Mouse (Mus musculus) gastrocnemius, postnatal 4 days (tissue): ENCODE data around the gene Ece1. TPM values are rescaled to one million over a fixed set of nuclear protein-coding genes. Genes with fewer than 3 reads are reported as not detected.

Experiments used
- DNase-seq, 2 experiments: peaks; one replicate each; pipeline ENCODE4 v3.0.0; 2021 to 2022; ENCODE audit warnings: low spot score in 2 of 2, mixed read lengths in 2 of 2
- total RNA-seq, 2 experiments: library from RNA; stranded (reverse); gene quantifications; 2 replicates each; pipeline ENCODE4 v1.2.3; 2021

Gene Ece1
- total RNA-seq, 2 experiments from 2014 or later, result 64.1 to 73.4 TPM

DNA sequence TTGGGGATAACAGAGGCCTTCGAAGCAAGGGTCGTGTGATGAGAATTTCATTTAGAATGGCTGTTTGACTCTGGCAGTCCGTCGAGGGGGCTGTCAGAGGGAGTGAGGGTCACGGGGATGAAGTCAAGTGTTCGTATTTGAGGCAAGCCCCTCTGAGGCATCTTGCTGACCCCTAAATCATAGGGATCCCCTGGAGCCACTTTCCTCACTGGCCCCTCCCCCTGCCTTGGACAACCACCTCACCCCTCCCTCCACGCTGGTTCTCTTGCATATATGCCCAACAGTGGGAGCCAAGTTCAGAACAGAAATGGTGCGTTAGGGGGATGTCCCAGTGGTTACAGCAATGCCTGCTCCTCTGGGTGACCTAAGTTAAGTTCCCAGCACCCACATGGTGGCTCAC, 49.6 kb downstream of the Ece1 start:
- no peak for DNase-seq

DNA sequence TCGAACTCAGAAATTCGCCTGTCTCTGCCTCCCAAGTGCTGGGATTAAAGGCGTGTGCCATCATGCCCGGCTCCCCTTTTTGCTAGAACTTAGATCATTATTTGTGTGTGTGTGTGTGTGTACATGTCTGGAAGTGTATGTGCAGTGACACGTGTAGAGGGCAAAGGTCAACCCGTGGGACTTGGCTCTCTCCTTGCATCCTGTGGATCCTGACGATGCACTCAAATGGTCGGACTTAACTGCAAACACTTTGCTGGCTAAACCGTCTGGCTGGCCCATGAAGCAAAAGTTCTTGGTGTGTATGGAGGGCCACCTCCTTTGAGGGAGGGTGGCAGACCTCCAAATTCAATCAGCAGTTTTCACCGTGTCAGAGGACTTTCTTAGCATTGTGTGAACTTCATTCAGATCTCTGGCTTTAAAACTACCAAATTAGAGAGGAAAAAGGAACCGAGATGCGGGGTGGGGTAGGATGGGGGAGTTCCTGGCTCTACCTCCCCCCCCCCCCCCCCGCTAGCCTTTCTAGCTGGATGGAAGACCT, 50.8 kb downstream of the Ece1 start:
- no peak for DNase-seq

DNA sequence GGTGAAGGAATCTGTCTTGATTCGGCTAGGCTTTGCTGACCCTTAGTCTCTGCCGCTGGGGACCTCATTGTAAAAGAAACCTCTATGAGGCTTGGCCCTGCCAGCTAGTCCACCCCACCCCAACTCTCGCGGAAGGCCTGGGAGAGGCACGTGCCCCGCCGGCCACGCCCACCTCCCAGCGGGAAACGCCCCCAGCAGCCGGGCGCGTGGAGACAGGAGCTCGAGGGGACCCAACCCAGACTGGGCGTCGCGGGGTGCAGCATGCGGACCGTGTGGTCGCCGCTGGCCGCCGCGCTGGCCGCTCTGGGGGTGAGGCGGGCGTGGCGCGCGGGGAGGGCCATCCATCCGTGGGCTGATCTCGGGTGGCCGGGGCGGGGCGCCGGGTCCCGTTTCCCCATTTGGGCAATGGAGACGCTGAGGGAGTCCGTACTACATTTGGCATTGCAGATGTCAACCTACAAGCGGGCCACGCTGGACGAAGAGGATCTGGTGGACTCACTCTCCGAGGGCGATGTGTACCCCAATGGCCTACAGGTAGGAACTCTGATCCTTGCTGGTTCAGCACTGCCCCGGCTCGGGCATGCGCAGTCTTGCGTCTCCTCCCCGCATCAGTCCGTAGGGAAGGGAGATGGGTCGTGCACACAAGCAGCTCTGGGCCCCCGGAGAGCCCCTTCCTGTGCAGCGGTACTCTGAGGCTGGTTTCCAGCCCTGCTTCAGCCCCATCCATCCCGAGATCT, 51.5 kb downstream of the Ece1 start:
- DNase-seq, result peak; percentile 70 to 84

DNA sequence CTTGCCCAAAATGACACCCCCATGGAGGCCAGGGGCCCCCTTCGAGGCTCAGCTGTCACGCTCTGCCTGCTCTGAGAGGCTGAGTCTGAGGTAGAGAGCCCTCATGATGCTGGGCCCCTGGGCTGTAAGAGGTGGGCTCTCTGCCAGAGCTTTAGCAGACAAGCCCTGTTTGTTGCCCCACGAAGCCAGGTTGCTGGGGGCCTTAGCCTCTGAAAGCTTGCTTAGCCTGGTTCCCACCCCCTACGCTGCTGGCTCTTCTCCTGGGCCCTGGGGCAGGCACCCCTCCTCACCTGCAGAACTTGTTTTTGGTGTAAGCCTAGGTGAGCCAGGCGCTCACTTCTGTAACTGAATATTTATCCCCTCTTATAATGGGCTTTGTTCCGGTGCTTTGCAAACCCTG, 55.6 kb downstream of the Ece1 start:
- no peak for DNase-seq

DNA sequence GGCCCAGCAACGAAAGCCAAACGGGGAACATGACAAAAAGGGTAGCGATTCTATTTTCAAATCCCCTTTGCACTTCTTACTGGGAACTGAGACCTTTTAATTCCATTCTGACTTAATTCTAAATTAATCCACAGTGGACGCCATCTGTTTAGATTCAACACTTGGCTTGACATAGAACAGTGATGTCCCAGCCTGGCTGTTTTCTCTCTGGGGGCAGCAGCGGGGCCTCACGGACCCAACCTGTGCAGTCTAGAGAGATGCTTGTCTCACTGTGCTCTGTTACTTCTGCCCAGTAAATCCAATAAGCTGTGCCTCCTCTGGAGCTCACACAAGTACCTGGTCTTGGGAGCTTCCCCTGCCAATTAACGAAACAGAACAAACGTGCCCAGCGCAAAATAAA, 56.5 kb downstream of the Ece1 start:
- no peak for DNase-seq

DNA sequence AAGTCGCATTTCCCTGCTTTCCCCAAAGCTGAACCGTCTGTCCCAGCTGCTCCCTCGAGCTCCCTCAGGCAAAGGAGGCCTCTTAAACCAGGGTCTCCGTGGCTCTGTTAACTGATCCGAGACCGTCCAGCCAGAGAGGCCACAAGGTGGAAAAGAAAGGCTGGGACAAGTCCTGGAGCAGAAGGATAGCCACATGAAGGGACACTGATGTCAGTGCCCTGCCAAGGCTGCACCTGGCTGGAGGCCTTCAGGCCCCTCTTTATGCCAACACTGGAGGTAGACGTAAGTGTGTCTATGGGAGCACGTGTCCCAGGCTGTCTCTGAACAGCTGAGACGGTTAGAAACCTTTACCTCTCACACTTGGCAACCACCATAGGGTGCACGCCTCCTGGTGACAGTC, 57.1 kb downstream of the Ece1 start:
- DNase-seq, result no peak

DNA sequence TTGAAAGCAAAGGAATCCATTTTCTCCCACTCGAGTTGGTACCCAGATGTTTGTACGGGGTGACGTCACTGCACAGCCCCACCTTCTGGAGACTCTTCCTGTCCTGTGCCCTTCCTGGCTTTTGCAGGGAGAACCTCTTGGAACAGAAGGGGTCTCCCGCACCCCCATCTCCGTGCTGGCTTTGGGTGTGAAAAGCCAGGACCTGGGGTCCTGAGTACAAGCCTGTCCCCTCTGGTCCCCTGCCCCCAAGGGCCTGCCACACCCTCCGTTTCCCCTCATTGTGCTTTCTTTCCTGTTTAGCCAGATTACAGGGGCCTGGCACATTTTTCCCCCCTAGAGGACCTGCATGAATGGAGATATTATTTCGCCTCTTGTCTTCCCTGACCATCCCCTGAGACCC, 58.0 kb downstream of the Ece1 start:
- no peak for DNase-seq

DNA sequence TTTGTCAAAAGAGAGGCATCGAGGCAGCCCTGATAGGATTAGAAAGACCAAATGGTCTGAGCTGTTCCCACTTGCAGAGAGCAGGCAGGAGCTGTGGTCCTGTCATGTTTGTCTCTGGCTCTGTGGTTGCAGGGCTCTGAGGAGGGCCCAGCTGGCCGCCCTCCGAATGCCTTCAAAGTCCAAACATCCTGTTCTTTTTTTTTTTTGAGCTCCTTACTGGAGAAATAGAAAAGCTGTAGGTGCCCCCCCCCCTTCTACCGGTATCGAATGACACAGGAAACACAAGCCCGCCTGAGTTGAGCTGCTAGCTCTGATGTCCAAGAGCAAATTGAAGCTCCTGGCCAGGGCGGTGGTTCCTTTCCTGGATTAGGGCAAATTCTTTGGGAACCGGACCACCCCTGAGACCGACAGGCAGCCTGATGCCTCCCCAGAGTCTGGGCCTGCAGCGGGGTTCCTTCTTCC, 58.5 kb downstream of the Ece1 start:
- DNase-seq, result no peak

DNA sequence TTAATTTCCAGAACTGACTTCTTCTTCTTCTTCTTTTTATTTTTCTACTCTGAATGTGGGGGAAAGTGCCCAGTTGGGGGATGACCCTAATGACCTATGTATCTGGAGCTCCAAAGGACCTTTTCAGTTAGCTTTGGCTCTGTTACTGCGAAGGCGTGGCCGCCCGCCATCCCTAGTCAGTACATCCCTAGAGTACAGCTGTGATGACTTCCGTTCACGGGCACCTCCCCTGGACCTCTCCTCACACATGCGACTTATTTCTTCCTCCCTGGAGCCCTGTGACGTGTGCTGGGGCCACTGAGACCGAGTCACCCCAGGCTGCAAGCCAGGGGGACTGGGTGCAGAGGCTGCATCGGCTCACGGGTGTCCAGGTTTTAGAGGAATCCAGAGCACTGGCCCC, 59.5 kb downstream of the Ece1 start:
- no peak for DNase-seq

DNA sequence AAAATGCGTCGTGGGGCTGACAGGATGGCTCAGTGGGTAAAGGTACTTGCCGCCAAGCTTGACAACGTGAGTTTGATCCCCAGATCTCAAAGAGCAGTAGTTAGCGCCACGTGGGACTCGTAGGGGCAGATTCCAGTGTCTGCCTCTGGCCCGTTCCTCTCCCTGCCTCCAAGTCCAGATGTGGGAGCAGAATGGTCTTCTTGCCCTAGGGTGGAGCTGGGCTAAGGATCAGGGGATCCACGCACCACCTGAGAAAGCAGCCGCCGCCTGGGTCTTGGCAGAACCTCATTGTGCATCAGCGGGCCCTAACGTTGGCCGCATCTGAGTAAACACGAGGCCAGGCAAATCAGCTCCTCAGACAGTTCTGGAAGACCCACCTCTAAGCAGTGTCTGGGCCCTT, 61.0 kb downstream of the Ece1 start:
- DNase-seq, result no peak

DNA sequence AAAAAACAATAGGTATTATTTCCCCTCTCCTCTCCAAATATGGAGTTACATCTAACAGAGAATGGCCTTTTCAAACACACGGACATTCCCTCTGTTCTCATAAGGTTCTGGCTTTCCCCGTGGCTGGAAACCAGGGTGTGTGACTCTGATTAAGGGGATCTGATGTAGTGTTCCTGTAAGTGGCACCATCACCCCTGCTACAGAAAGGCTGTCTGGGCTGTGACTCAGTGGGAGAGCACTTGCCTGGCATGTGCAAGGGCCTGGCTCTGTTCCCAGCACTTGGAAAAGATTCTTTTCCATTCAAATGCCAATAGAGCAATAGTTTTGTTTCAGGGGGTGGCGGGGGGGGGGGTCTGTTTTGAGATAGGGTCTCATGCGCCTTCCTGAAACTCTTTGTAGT, 63.1 kb downstream of the Ece1 start:
- no peak for DNase-seq

DNA sequence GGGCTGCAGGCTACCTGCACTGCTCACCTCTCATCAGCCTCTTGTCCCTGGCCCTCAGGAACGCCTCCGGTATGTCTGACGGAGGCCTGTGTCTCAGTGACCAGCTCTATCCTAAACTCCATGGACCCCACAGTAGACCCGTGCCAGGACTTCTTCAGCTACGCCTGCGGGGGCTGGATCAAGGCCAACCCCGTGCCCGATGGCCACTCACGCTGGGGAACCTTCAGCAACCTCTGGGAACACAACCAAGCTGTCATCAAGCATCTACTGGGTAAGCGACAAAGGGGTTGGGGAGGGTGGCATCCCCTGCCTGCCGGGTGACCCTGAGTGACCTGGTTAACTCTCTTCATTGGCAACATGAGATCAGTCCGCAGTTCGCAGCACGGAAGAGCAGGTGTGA, 64.1 kb downstream of the Ece1 start:
- DNase-seq, result no peak

DNA sequence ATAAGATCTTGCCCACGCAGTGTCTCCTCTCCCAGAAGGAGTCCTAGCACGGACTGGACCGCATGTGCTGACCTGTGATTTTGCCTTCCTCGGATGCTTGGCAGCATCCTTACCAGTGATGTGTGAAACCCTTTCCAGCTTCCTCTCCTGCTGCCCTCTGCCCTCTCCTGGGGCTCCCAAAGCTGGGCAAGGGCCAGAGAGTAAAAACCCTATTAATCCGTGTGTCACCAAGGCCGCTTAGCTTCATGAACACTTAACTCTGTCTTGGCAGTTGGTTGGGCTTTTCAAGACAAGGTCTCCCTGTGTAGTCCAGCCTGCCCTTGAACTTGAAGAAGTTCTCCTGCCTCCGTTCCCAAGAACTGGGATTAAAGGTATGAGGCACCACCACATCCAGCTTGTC, 65.1 kb downstream of the Ece1 start:
- DNase-seq, result no peak

DNA sequence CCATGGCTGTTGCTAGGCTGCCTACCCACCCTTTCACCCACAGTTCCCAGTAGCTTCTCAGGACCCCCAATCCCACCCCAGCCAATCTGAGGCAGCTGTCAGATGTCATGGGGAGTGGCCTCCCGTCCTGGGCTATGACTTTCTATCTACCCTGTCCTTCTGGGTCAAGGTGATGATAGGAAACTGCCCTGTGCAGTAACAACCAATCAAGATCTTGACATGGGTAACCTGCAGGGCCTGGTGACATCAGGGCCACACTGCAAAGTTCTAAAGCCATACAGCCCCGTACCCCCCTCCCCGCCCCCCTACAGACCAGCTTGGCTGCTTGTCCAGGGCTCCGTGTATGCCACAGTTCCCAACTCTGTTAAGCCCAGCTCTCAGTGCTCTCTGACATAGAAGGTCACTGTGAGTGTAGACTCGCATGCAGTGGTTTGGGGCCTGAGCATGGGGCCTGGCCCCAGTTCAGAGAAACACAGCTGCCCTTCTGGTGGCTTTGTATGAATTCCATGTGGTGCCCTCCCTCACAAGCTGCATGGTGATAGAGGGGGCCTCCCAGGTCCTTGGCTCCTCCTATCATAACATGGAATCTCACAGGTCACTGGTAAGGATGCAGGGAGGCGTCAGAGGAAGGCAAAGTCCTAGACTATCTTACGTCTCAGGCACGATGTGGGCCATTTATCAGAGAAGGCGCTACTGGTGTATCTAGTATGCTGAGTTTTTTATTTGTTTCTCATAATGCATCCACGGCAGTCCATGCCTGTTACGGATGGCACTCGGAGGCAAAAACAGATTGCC, 65.9 kb downstream of the Ece1 start:
- DNase-seq, result no peak

DNA sequence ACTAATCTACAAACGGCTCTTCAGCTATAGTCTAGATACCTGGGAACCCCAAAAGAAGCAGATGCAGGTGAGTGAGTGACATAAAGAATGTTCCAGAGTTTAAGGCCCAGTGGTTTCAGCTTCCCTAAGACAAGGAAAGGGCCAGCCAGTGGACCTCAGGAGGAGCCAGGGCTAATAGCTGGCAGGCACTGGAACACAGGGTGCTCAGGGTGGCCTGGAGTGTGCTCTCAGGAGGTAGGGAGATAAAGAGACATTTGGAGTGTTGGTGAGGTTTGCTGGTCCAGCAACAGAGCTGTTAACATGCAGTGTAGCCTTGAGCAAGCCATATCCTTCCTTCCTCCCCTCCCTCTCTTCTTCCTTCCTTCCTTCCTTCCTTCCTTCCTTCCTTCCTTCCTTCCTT, 66.8 kb downstream of the Ece1 start:
- no peak for DNase-seq

DNA sequence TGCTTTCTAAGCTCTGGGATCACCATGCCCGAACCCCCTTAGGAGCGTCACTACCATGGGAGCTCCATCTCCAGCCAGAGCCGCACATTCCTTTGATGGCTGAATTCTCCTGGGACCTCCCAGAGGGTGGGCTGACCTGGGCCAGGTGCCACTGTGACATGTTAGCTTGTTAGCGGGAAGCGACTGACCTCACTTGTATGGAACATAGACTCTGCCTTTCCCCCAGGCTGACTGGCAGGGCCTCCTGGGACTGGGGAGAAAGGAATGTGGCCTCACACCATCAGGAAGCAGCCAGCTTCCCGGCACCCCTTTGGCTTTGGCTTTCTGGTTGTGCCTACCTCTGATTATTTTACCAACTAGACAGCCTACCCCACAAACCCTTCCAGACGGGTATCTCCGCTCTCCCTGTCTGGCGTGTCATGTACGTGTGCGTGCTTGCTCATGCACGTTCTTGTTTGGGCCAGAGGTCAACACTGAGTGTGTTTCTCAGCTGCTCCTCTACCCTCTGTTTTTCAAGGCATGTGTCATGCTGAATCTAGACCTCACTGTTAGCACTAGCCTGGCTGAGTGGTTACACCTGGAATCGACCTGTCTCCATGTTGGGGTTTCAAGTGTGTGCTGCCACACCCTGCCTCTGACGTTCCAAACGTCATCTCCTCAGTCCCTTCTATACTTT, 67.4 kb downstream of the Ece1 start:
- no peak for DNase-seq

DNA sequence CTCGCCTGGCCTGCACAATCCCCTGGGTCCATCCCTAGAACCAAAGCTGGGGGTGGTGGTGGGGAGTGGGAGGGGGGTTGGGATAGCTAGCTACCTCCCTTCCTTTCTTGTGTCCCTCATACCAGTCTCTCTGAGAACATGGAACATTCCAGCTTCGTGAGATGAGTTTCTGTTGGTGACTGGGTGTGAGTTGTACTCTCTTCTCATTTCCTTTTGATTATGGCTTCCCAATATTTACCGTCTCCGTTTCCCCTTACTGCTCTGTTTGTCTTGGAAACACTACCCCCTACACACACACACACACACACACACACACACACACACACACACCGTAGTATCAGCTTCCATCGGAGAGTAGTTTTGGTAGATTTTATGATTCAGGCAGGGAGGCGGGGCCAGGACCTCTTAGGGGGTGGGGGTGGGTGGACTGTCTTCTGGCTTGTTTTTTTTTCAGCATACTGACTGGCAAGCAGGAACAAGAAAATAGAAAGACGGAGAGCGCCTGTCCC, 68.5 kb downstream of the Ece1 start:
- DNase-seq, result no peak

DNA sequence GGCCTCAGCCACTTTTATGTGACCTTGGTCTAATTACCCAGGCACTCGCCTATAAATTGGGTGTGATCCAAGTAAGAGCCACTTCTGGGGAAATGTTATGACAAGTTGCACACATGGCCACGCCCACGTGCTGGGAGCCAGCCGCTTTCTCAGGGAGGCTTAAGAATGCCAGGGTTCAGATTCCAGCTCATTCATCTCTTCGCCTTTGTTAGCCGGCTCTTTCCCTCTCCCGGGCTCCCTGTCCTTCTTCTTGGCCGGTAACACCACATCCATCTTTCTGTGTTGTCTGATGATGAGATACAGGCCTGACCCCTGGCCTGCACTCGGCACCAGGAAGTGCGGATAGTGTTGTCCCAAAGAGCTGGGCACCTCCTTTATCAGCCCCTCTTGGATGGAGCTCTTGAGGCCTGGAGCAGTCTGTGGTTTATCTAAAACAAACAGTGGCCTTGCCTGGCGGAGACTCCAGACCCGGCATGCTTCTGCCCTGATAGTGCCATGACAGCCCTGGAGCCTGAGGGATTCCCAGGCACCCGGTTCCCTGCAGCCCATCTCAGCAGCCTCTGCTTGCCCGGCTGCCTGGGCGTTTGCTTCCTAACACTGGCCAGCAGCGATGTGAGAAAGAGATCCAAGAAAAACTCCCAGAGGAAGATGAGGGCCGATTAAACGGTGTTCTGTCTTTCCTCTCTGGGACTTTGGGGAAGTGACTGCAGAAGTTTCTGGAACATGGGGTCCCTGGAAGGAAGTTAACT, 69.1 kb downstream of the Ece1 start:
- peak in 1 of 2 experiments; percentile 68 for DNase-seq

DNA sequence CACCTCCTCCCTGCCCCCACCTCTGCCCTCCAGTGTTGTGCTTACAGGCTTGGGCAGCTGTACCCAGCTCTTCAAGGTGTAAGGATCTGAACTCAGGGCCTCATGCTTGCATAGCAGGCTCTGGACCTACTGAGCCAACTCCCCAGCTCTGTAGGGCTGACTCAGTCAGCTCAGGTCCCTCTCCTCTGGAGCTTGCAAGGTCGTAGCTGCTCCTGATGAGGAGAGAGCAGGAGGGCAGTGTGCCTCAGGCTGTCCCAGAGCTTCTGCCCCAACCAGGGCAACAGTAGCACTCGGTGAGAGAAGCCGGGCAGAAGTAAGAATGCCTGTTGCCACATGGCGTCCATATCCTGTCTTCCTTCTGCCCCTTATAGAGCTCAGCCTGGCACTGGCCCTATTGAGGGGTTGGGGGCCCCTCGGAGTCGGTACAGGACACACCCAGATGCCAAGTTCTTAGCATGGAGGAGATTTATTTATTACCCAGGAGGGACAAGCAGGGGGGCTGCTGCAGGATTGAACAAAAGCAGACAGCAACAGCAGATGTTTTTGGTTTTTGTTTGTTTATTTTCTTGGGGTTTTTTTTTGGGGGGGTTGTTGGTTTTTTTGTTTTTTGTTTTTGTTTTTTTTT, 70.6 kb downstream of the Ece1 start:
- DNase-seq, result no peak

DNA sequence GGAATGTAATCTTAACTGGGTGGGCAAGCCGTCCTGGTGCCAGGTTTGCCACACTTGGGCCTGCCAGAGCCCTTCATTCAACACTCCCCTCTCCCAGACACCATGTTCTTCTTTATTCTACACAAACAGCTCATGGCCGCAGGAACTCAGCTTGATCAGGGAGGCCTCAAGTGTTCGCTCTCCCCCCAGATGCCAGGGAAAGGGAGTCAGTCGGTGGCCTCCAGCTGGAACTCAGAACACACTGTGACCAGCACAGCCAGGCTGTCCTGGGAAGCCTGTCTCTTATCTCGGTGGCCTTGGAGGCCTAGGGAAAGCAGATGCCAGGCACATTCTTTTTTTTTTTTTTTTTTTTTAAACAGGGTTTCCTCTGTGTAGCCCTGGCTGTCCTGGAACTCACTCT, 71.3 kb downstream of the Ece1 start:
- no peak for DNase-seq

DNA sequence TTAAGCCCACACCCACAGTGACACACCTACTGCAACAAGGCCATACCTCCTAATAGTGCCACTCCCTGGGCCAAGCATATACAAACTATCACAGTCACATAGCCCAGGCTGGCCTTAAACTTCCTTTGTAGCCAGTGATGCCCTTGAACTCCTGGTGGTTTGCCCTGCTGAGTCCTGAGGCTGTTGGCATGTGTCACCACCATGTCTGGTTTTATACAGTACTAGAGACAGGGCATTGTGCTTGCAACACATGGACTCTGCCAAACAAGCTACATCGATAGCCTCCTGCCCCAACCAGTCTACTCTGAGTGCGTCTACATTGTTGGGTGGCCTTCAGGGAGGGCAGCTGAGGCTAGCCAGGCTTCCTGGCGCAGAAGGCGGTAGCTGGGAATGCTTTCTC, 74.1 kb downstream of the Ece1 start:
- DNase-seq, result no peak
